Mouse (Mus musculus) intestine, embryonic 15.5 days (tissue): ENCODE measurements around the gene 1700013H16Rik. TPM values are rescaled to one million over a fixed set of nuclear protein-coding genes. Genes with fewer than 3 reads are reported as not detected.
"Not testable (repeated sequence)": the region's sequence is repeated elsewhere in the genome, so short reads cannot be mapped to it uniquely, and the experiment has no call there.

ENCODE experiments used
- ATAC-seq: fragments of 200-750 bp; cut with Nextera tagmentation; 2 replicates; pipeline ENCODE4 v1.8.0; 2017; ENCODE audit warnings: moderate TSS enrichment, moderate library complexity
- H3K27ac ChIP-seq: fragments of 300-500 bp; sonication (generic); 2 replicates; pipeline ENCODE4 v1.5.1; 2015; ENCODE audit warnings: mild to moderate bottlenecking, inconsistent platforms
- H3K27me3 ChIP-seq: fragments of 300-500 bp; sonication (generic); replicated peaks from 2 replicates; pipeline ENCODE4 v1.6.1; 2015; ENCODE audit warnings: inconsistent platforms
- H3K36me3 ChIP-seq: fragments of 300-500 bp; sonication (generic); 2 replicates; pipeline ENCODE4 v1.6.1; 2015; ENCODE audit warnings: inconsistent platforms
- H3K4me1 ChIP-seq: fragments of 300-500 bp; sonication (generic); replicated peaks from 2 replicates; pipeline ENCODE4 v1.6.1; 2015; ENCODE audit warnings: inconsistent platforms
- H3K4me2 ChIP-seq: fragments of 300-500 bp; sonication (generic); replicated peaks from 2 replicates; pipeline ENCODE4 v1.6.1; 2015; ENCODE audit warnings: mild to moderate bottlenecking, inconsistent platforms
- H3K4me3 ChIP-seq: fragments of 300-500 bp; sonication (generic); replicated peaks from 2 replicates; pipeline ENCODE4 v1.5.1; 2015; ENCODE audit warnings: inconsistent platforms
- H3K9ac ChIP-seq: fragments of 300-500 bp; sonication (generic); 2 replicates; pipeline ENCODE4 v1.6.1; 2015; ENCODE audit warnings: inconsistent platforms
- H3K9me3 ChIP-seq: fragments of 300-500 bp; sonication (generic); 2 replicates; pipeline ENCODE4 v1.6.1; 2016; ENCODE audit warnings: inconsistent platforms
- WGBS: fragments of 180-500 bp; shearing (Covaris S2); methylation state at CpG from one replicate; pipeline ENCODE4 v1.1.7; 2015; 5-methylcytosine and 5-hydroxymethylcytosine counted together
- polyA plus RNA-seq: library from polyadenylated mRNA; unstranded; fragments of >200 nt; fragmentation: Nextera tagmentation; extraction: Ambion mirVana; gene quantifications from 2 replicates; pipeline ENCODE4 v1.2.1, GENCODE M21; 2015

The 1700013H16Rik gene
- 0.11 TPM in 1 of 2 replicates, not detected in the other for polyA plus RNA-seq

DNA sequence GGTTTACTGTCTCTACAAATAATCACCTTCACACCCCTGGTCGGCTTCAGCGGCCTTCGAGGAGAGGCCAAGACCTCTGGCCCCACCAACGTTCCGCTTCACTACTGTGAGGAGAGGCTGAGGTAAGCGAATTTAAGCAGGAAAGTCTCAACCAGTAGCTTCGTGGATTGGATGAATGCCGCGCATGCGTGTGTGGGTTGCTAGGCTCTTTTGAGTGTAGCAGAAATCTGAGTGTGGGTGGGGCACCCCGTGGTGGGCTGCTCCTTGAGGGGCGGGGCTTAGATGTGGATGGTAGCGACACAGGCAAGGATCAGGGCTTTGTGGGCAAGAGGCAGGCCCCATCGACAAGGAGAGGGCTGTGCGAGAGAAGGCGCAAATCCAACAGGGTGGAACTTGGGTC lies at the start of gene 1700013H16Rik:
Gene 1700013H16Rik, minus strand, starts transcription at position 96 of the 400 bp plus-strand sequence.
- Histone ChIP-seq H3K4me1 (no peaks in the 10 kb centered on the region), H3K4me2 (no peak within 1 kb of the TSS), H3K9ac (no peak within 1 kb of the TSS), H3K9me3 (no peaks in the 10 kb centered on the region), H3K27me3 (no peaks in the 10 kb centered on the region), H3K36me3 (no peaks in the 10 kb centered on the region), H3K4me3 (no peak within 1 kb of the TSS), H3K27ac (no peak within 1 kb of the TSS)
- ATAC-seq, result no peak
- 95% methylated on average over 16 of the region's 16 CpGs for WGBS

DNA sequence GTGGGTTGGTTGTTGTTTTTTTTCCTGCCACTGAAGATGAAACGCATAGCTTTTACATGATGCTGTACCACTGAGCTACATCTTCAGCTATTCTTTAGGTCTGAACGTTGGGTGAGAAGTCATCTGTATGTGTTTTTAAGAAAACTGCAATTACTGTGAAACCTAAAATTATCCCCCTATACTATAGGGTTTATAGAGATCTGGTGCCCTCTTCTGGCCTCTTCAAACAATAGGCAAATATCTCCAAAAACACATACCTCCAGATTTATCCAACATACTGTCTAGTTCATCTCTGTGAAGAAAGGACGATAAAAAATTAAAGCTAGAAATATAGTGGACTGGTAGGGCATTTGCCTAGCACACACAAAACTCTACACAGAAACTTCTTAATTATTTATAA lies 41.4 kb upstream of the 1700013H16Rik start:
- Histone ChIP-seq H3K4me3 (no peak overlapping the region), H3K36me3 (no peaks in the 10 kb centered on the region), H3K27ac (no peak overlapping the region), H3K27me3 (no peaks in the 10 kb centered on the region), H3K9me3 (no peaks in the 10 kb centered on the region), H3K9ac (no peak overlapping the region), H3K4me1 (no peaks in the 10 kb centered on the region), H3K4me2 (no peak overlapping the region)
- no peak for ATAC-seq
- WGBS, result 41% methylated on average over 3 of the region's 3 CpGs

DNA sequence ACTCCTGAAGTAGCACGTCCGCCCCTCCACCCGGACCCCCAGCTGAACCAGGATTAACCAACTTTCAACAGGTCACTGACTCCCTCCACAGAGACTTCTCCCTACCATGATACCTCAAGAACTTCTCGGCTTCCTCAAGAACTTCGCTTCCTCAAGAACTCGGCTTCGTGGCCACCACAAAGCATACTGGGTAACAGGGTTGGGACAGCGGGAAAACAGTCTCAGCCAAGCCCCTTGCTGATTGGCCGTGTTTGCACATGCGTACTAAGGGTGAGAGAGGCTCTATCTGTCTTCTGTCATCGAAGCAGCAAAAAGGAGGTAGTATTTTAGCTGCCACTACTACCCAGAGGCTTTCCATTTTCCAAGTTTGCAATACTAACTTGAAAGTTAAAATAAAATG lies 39.9 kb upstream of the 1700013H16Rik start, which contains the start of gene Xlr:
Gene Xlr, minus strand, starts transcription at position 188 of the 400 bp plus-strand sequence.
- H3K4me3 ChIP-seq, H3K9ac ChIP-seq, ATAC-seq, H3K27ac ChIP-seq, H3K9me3 ChIP-seq, H3K4me2 ChIP-seq, H3K4me1 ChIP-seq, H3K36me3 ChIP-seq, H3K27me3 ChIP-seq: not testable (repeated sequence)
- 78% methylated on average over 11 of the region's 11 CpGs for WGBS

DNA sequence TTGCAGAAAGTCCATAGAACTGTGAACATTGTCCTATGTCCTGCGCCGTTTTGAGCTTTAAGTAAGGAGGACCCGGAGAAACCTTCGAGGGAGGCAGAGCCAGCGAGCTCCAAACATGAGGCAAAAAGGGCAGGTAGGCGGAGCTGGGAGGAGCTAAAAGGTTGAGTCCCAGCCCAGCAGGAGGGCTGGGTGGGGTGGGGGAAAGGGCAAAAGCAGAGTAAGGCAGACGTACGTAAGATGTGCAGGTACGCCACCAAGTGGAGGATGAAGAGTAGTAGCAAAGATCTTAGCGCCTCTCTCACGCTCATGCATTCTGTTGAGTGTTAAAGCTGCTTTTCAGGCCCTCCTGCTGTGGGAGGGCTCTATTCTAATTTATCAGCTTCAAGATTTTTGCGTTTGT lies 18.6 kb upstream of the 1700013H16Rik start, which contains the start of gene Zfp36l3:
Gene Zfp36l3, minus strand, starts transcription at position 119 of the 400 bp plus-strand sequence.
- H3K27me3 ChIP-seq, result no peaks in the 10 kb centered on the region
- H3K9ac ChIP-seq, result no peak within 1 kb of the TSS
- no peak within 1 kb of the TSS for H3K27ac ChIP-seq
- no peak for ATAC-seq
- no peak within 1 kb of the TSS for H3K4me2 ChIP-seq
- H3K36me3 ChIP-seq, result no peaks in the 10 kb centered on the region
- no peak within 1 kb of the TSS for H3K4me3 ChIP-seq
- 88% methylated on average over 12 of the region's 12 CpGs for WGBS
- no peaks in the 10 kb centered on the region for H3K9me3 ChIP-seq
- H3K4me1 ChIP-seq, result no peaks in the 10 kb centered on the region

DNA sequence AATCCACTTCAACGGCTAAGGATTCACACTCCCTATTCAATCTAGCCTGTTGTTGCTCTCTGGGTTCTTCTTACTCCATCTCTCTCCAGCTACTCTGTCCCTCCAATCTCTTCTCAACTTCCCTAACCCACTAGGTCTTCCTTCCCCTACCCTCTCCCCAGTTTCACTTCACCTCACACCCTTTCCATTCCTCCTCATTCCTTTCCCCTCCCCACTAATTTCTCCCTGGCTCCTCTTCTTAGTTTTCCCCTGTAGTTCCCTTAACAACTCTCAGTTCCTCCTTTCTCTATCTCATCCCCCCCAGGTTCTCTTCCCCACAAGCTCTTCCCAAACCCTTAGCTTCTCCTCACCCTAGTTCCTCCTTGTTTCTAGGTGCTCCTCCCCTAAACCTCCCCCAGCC lies 4.8 kb downstream of the 1700013H16Rik start:
- Histone ChIP-seq H3K9me3 (no peaks in the 10 kb centered on the region), H3K4me2 (no peak overlapping the region), H3K36me3 (no peaks in the 10 kb centered on the region), H3K27ac (no peak overlapping the region), H3K4me3 (no peak overlapping the region), H3K27me3 (no peaks in the 10 kb centered on the region), H3K9ac (no peak overlapping the region), H3K4me1 (no peaks in the 10 kb centered on the region)
- 93% methylated on average over 1 of the region's 1 CpGs for WGBS
- ATAC-seq, result no peak

GRCm38 (mm10) chrX:53728967-53729366 lies 28.7 kb downstream of the 1700013H16Rik start:
- H3K9me3 ChIP-seq, result no peaks in the 10 kb centered on the region
- ATAC-seq, result no peak
- no peak overlapping the region for H3K4me2 ChIP-seq
- H3K27ac ChIP-seq, result no peak overlapping the region
- H3K36me3 ChIP-seq, result no peaks in the 10 kb centered on the region
- no peak overlapping the region for H3K9ac ChIP-seq
- H3K27me3 ChIP-seq, result no peaks in the 10 kb centered on the region
- 81% methylated on average over 2 of the region's 2 CpGs for WGBS
- H3K4me1 ChIP-seq, result no peaks in the 10 kb centered on the region
- no peak overlapping the region for H3K4me3 ChIP-seq

GRCm38 (mm10) chrX:53724596-53724995 lies 33.0 kb downstream of the 1700013H16Rik start, which contains the start of gene 4930502E18Rik:
Gene 4930502E18Rik (plus strand): TSS chrX:53724826.
- no peaks in the 10 kb centered on the region for H3K27me3 ChIP-seq
- no peak within 1 kb of the TSS for H3K4me2 ChIP-seq
- no peak within 1 kb of the TSS for H3K27ac ChIP-seq
- no peaks in the 10 kb centered on the region for H3K36me3 ChIP-seq
- no peaks in the 10 kb centered on the region for H3K4me1 ChIP-seq
- WGBS, result 83% methylated on average over 11 of the region's 11 CpGs
- no peak within 1 kb of the TSS for H3K4me3 ChIP-seq
- ATAC-seq, result no peak
- no peak within 1 kb of the TSS for H3K9ac ChIP-seq
- H3K9me3 ChIP-seq, result no peaks in the 10 kb centered on the region

DNA sequence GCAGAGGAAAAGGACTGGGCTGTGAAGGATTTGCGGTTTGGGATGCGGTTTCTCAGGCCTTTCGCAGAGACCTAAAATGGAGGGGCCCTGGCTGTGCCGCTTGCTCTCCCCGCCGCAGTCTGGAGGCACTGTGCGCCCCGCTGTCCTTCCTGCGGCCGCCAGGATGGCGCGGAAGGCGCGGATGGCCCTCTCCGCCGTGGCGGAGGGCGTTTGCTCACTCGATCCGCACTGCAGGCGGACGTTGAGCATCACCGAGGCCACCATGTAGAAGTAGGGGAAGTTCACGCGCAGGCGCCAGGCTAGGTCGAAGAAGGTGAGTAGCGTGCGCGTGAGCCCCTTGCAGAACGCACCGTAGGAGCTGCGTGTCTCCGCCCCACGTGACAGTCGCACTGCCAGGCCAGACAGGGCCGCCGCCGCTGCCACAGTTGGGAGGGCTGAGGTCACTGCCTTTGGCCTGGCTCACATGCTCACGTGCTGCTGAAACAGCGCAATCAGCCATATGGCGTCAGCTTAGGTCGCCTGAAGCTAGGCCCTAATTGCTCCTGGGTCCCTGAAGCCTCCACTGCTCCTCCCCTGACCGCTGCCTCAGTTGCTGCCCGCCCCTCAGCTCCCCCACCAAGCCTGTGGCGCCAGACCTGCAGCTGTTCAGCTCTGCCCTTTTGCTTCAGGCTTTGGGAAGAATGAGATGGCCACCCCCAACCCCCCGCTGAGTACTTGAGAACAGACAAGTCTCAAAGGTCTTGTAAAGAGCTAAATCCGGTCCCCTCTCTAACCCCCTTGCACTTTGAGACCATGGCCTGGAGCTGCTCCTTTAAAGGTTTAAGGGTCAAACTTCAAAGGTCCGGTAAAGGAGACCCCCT lies 41.1 kb downstream of the 1700013H16Rik start:
- WGBS, result 27% methylated on average over 49 of the region's 49 CpGs
- H3K9ac ChIP-seq, result no peak overlapping the region
- no peaks in the 10 kb centered on the region for H3K27me3 ChIP-seq
- no peak overlapping the region for H3K27ac ChIP-seq
- H3K36me3 ChIP-seq, result no peaks in the 10 kb centered on the region
- H3K4me1 ChIP-seq, result no peaks in the 10 kb centered on the region
- H3K4me3 ChIP-seq, result peak overlapping the region; percentile 26
- H3K9me3 ChIP-seq, result no peaks in the 10 kb centered on the region
- peak overlapping the region; percentile 65 for H3K4me2 ChIP-seq
- ATAC-seq, result peak; percentile 82

DNA sequence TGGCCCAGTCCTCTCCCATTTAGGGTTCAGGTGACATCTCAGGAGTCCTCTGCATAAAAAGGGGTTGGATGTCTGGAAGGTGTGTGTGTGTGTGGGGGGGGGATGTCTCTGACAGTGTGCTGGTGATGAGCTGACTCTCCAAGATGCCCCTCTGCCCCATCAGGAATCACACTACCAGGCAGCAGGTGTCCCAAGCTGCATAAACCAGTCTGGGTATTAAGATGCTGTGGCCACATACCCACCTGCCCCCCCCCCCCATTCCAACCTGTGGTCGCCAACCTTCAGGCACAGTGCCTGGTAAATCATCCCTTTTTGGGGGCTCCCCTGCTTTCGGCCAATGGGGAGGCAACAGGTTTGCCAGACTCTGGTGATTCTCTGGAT lies 41.7 kb downstream of the 1700013H16Rik start:
- H3K4me1 ChIP-seq, result no peaks in the 10 kb centered on the region
- no peak overlapping the region for H3K27ac ChIP-seq
- H3K9ac ChIP-seq, result no peak overlapping the region
- 63% methylated on average over 2 of the region's 2 CpGs for WGBS
- H3K4me3 ChIP-seq, result peak overlapping the region; percentile 26; the same call in 1 of the 2 replicates
- H3K4me2 ChIP-seq, result peak overlapping the region; percentile 65
- H3K27me3 ChIP-seq, result no peaks in the 10 kb centered on the region
- no peak for ATAC-seq
- H3K36me3 ChIP-seq, result no peaks in the 10 kb centered on the region
- H3K9me3 ChIP-seq, result no peaks in the 10 kb centered on the region

- Histone ChIP-seq H3K36me3 (no peaks in the 10 kb centered on the region), H3K4me1 (no peaks in the 10 kb centered on the region), H3K4me3 (no peak overlapping the region), H3K4me2 (no peak overlapping the region), H3K9ac (no peak overlapping the region), H3K9me3 (no peaks in the 10 kb centered on the region), H3K27me3 (no peaks in the 10 kb centered on the region), H3K27ac (no peak overlapping the region)
- 82% methylated on average over 3 of the region's 3 CpGs for WGBS
- no peak for ATAC-seq
These were observed 55.0 kb downstream of the 1700013H16Rik start for GRCm38 (mm10) chrX:53702673-53703072.

DNA sequence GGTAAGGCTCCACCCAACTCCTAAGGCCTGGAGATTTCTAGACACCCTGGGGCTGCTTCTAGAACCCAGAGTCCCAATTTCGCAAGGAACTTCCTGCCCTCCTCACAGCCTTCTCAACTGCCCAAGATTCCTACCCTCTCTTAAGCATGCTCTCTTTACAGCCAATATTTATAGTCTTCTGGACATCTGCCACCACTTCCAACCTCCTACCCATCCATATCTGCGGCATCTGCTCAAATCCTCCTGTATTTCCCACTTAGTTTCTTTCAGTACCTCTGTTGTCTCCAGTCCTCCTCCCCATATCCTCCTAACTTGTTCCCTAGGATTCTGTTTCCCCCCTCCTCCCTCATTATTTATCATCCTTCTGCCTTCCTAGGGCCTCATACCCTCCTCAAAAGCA lies 58.4 kb downstream of the 1700013H16Rik start:
- Histone ChIP-seq H3K27me3 (no peaks in the 10 kb centered on the region), H3K36me3 (no peaks in the 10 kb centered on the region), H3K4me1 (no peaks in the 10 kb centered on the region), H3K9me3 (no peaks in the 10 kb centered on the region), H3K4me2 (no peak overlapping the region), H3K27ac (no peak overlapping the region), H3K4me3 (no peak overlapping the region), H3K9ac (no peak overlapping the region)
- no peak for ATAC-seq
- WGBS, result 89% methylated on average over 2 of the region's 2 CpGs

DNA sequence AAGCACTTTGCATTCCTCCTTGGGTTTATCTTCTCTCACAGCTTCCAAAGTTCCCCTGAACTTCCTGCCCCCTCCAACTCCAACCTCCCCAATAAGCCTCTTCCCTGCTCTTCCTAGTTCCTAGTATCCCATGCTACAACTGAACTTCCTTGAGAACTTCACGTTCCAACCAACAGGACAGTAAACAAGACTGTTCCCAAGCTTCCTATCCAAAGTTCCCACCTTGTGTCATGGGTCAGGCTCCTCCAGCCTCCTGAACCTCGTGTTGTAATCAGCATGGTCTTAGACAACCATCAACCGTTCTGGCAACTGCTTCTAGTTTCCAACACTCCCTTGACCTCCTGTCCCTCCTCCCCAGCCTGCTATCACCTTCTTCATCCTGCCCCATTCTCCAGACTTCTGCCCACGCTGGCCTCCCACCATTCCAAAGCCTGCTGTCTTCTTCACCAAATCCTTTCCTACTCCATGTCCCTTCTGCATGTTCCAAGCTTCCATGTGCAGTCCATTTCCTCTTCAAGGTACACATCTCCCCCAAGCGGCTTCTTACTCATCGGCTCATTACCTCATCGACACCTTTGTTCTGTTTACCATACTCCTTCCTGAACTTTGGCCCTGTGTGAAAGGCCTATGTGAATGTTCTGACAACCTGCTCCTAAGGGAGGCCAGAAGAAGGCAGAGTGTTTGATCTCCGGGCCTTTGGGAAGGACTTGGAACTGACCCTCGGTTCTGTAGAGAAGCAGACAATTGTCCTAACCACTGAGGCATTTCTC lies 63.4 kb downstream of the 1700013H16Rik start:
- whole genome bisulfite sequencing, result 76% methylated on average over 9 of the region's 9 CpGs
- H3K9ac ChIP-seq, result no peak overlapping the region
- H3K4me2 ChIP-seq, result no peak overlapping the region
- no peaks in the 10 kb centered on the region for H3K9me3 ChIP-seq
- H3K4me3 ChIP-seq, result no peak overlapping the region
- H3K4me1 ChIP-seq, result no peaks in the 10 kb centered on the region
- no peaks in the 10 kb centered on the region for H3K36me3 ChIP-seq
- no peaks in the 10 kb centered on the region for H3K27me3 ChIP-seq
- H3K27ac ChIP-seq, result no peak overlapping the region
- ATAC-seq, result no peak; the same call in 1 of the 2 replicates
